Mouse (Mus musculus) forebrain, postnatal 0 days (tissue): ENCODE data around the gene Kcng1. TPM values are rescaled to one million over a fixed set of nuclear protein-coding genes. Genes with fewer than 3 reads are reported as not detected.

Source experiments
- ATAC-seq: fragments of 200-750 bp; cut with Nextera tagmentation; 2 replicates; pipeline ENCODE4 v1.8.0; 2017; ENCODE audit warnings: mild to moderate bottlenecking, moderate library complexity
- DNase-seq: peaks from one replicate; pipeline ENCODE4 v3.0.0-alpha.2; 2015
- H3K27ac ChIP-seq: fragments of 300-500 bp; sonication (generic); 2 replicates; pipeline ENCODE4 v1.5.1; 2014; ENCODE audit warnings: low read depth, mild to moderate bottlenecking, antibody characterized with exemption, low read length, moderate library complexity, mixed read lengths
- H3K27me3 ChIP-seq: fragments of 300-500 bp; sonication (generic); 2 replicates; pipeline ENCODE4 v1.6.1; 2014; ENCODE audit warnings: mild to moderate bottlenecking, low read length, mixed read lengths; ENCODE audit not compliant: insufficient read depth
- H3K36me3 ChIP-seq: fragments of 300-500 bp; sonication (generic); 2 replicates; pipeline ENCODE4 v1.6.1; 2014; ENCODE audit warnings: mild to moderate bottlenecking, moderate library complexity; ENCODE audit not compliant: insufficient read depth
- H3K4me1 ChIP-seq: fragments of 300-500 bp; sonication (generic); 2 replicates; pipeline ENCODE4 v1.6.1; 2014; ENCODE audit warnings: antibody characterized with exemption; ENCODE audit not compliant: insufficient read depth
- H3K4me2 ChIP-seq: fragments of 300-500 bp; sonication (generic); 2 replicates; pipeline ENCODE4 v1.6.1; 2014; ENCODE audit warnings: low read depth, mild to moderate bottlenecking, moderate library complexity
- H3K4me3 ChIP-seq: fragments of 300-500 bp; sonication (generic); 2 replicates; pipeline ENCODE4 v1.5.1; 2014; ENCODE audit warnings: low read depth, low read length, mixed read lengths
- H3K9ac ChIP-seq: fragments of 300-500 bp; sonication (generic); 2 replicates; pipeline ENCODE4 v1.6.1; 2014; ENCODE audit warnings: mild to moderate bottlenecking
- H3K9me3 ChIP-seq: fragments of 300-500 bp; sonication (generic); 2 replicates; pipeline ENCODE4 v1.6.1; 2016; ENCODE audit warnings: low read length
- CTCF ChIP-seq: sonication (generic); IDR thresholded peaks from 2 replicates; pipeline ENCODE4 v1.5.1; 2016; ENCODE audit warnings: antibody characterized with exemption, control low read depth, low read depth
- WGBS: fragments of 180-500 bp; shearing (Covaris S2); extraction: QIAGEN DNeasy Blood & Tissue Kit; methylation state at CpG from one replicate; pipeline ENCODE4 v1.1.7; 2014; 5-methylcytosine and 5-hydroxymethylcytosine counted together
- polyA plus RNA-seq: library from polyadenylated mRNA; unstranded; fragments of >200 nt; fragmentation: Nextera tagmentation; extraction: Ambion mirVana; gene quantifications from 2 replicates; pipeline ENCODE4 v1.2.1, GENCODE M21; 2015
- total RNA-seq: library from RNA; depleted of rRNA; stranded (reverse); fragments of >200 nt; gene quantifications from 2 replicates; pipeline ENCODE4 v1.2.3, GENCODE M21; 2014

Gene Kcng1
- total and polyA plus RNA-seq, 2 experiments from 2014 or later = 2.6 to 8.2 TPM

DNA sequence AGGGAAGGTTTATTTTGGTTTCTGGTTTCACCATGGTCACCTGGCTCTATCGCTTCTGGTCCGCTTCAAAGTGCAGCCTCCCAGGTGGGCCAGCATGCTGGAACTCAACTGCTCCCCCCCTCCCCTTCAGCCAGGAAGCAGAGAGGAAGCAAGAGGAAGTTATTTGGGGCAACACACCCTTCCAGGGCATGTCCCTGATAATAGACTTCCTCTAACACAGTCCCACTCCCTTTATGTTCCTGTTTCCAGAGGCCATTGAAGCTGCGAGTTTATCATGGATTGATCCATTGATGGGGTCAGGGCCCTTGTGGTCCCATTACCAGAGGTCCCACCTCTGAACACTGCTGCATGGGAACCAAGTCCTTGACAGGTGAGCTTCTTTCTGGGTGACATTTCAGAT lies 21.4 kb downstream of the Kcng1 start:
- 88% methylated on average over 3 of the region's 3 CpGs for WGBS
- Histone ChIP-seq H3K9ac (no peak overlapping the region), H3K4me3 (no peak overlapping the region), H3K36me3 (peaks cover 2% of the 10 kb centered on the region; the same call in 1 of the 2 replicates), H3K27ac (no peak overlapping the region), H3K27me3 (no peaks in the 10 kb centered on the region), H3K4me1 (no peaks in the 10 kb centered on the region), H3K9me3 (no peaks in the 10 kb centered on the region), H3K4me2 (no peak overlapping the region)
- DNase-seq (no peak), ATAC-seq (no peak)
- TF ChIP-seq CTCF = no peak

- H3K9ac ChIP-seq = no peak overlapping the region
- no peak for TF ChIP-seq CTCF
- H3K4me1 ChIP-seq = peaks cover under 1% of the 10 kb centered on the region; the same call in 1 of the 2 replicates
- DNase-seq (no peak), ATAC-seq (no peak)
- WGBS = 86% methylated on average over 8 of the region's 8 CpGs
- peaks cover 2% of the 10 kb centered on the region; the same call in 1 of the 2 replicates for H3K36me3 ChIP-seq
- H3K4me3 ChIP-seq = no peak overlapping the region
- H3K27me3 ChIP-seq = no peaks in the 10 kb centered on the region
- no peak overlapping the region for H3K4me2 ChIP-seq
- no peaks in the 10 kb centered on the region for H3K9me3 ChIP-seq
- H3K27ac ChIP-seq = no peak overlapping the region
These were observed 22.5 kb downstream of the Kcng1 start for GRCm38 (mm10) chr2:168259046-168259445.

- Histone ChIP-seq H3K4me3 (no peak overlapping the region), H3K4me1 (peaks cover 3% of the 10 kb centered on the region; the same call in 1 of the 2 replicates), H3K4me2 (no peak overlapping the region), H3K27ac (no peak overlapping the region), H3K9ac (no peak overlapping the region), H3K27me3 (no peaks in the 10 kb centered on the region), H3K9me3 (no peaks in the 10 kb centered on the region), H3K36me3 (peaks cover 2% of the 10 kb centered on the region; the same call in 1 of the 2 replicates)
- DNase-seq (no peak), ATAC-seq (no peak)
- no peak for TF ChIP-seq CTCF
- WGBS = 92% methylated on average over 4 of the region's 4 CpGs
These were observed 24.3 kb downstream of the Kcng1 start for GRCm38 (mm10) chr2:168257188-168257587.

DNA sequence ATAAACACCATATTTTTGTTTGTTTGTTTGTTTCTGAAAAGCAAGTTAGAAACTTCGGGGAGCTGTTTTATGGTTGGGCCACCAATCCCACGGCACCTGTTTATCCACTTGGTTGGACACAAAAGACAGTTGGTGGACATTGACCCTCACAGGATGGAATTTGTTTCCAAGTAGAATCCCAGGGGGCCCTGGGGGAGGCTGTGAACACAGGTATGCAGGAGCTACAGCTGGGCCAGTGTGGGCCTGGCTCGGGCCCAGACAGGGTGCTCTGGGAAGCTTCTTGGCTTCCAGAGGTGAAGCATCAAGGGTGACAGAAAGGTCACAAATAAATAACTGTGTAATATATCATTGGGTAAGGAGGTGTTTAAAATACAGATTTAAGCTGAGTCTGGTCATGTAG lies 25.0 kb downstream of the Kcng1 start:
- H3K4me3 ChIP-seq = no peak overlapping the region
- peaks cover 3% of the 10 kb centered on the region; the same call in 1 of the 2 replicates for H3K4me1 ChIP-seq
- H3K27ac ChIP-seq = no peak overlapping the region
- no peaks in the 10 kb centered on the region for H3K9me3 ChIP-seq
- H3K4me2 ChIP-seq = no peak overlapping the region
- peaks cover 2% of the 10 kb centered on the region; the same call in 1 of the 2 replicates for H3K36me3 ChIP-seq
- no peak for TF ChIP-seq CTCF
- no peaks in the 10 kb centered on the region for H3K27me3 ChIP-seq
- H3K9ac ChIP-seq = no peak overlapping the region
- DNase-seq (no peak), ATAC-seq (no peak)
- WGBS = 85% methylated on average over 3 of the region's 3 CpGs

DNA sequence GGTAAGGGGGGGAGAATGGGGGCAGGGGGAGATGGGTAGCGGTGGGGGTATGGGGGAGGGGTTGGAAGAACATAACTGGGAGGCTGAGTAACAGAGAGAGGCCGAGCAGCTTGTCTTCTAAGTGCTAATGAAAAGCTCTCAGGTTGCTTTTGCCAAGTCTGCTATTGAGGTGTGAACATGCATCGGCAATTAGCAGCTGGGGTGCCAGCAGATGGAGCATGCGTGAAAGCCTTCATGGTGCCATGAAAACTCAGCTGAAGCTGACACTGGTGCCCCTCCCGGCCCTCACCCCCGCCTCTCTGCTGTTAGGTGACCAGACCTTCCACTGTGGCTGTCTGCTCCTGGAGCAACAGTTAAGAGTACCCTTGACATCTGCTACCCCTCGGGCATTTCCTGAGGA lies 27.7 kb downstream of the Kcng1 start:
- TF ChIP-seq CTCF = peak; percentile 36; the same call in 1 of the 2 replicates
- Histone ChIP-seq H3K27me3 (no peaks in the 10 kb centered on the region), H3K4me2 (no peak overlapping the region), H3K4me3 (no peak overlapping the region), H3K36me3 (no peaks in the 10 kb centered on the region), H3K9me3 (no peaks in the 10 kb centered on the region), H3K27ac (peak overlapping the region; percentile 50), H3K9ac (no peak overlapping the region), H3K4me1 (peaks cover 3% of the 10 kb centered on the region; the same call in 1 of the 2 replicates)
- ATAC-seq (peak; percentile 72), DNase-seq (peak; percentile 88)
- WGBS = 29% methylated on average over 7 of the region's 7 CpGs

DNA sequence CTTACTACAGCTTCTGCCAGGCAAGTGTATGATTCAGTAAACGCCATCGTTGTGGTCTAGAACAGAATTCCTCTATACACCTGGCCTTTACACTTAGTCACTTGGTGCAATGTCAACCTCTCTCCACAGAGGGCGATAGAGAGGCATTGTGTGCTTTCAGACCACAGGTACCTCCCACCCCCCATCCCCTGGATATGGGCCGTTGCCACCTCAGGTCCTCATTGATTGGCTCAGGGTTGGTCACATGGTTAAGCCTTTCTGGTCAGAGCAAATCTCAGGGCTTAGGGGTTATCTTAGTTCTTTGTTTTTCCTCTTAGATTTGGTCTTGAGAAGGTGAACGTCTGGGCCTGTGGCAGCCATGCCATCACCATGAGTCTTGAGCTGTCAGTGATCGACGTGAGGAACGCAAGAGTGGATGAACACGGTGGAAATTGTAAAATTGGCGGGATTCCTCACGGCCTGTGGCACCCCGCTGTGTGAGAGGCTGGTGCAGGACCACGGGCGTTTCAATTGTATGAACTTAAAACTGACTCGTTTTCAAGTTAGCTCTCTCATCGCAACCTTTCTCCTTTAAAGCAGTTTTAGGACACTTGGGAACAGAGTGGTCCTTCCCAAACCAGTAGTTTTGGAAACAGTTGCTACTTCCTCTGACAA lies 28.8 kb downstream of the Kcng1 start:
- WGBS = 11% methylated on average over 16 of the region's 16 CpGs
- no peaks in the 10 kb centered on the region for H3K9me3 ChIP-seq
- H3K4me3 ChIP-seq = no peak overlapping the region
- TF ChIP-seq CTCF = peak; percentile 77
- no peak overlapping the region for H3K9ac ChIP-seq
- no peaks in the 10 kb centered on the region for H3K27me3 ChIP-seq
- ATAC-seq (no peak), DNase-seq (peak; percentile 66)
- H3K36me3 ChIP-seq = no peaks in the 10 kb centered on the region
- peaks cover 6% of the 10 kb centered on the region; the same call in 1 of the 2 replicates for H3K4me1 ChIP-seq
- 0 out of 2 replicates have a peak overlapping the region, but pooled peaks have one; percentile 15 for H3K27ac ChIP-seq
- H3K4me2 ChIP-seq = no peak overlapping the region

DNA sequence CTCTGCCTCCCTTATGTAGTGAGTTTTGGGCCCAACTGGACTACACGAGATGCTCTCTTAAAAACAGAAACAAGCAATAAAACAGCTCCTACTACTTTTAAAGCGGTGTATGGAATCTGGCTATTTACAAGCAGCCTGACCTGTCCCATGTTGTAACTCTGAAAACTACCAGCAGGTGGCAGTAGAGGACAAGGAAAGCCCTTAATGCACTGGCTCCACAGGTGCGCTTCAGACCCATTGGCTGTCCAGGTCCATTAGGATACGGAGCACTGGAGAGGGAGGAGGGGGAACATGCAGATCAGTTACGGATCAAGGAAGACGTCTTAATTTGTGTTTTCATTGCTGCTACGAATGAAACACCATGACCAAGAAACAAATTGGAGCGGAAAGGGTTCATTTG lies 31.3 kb downstream of the Kcng1 start:
- Histone ChIP-seq H3K9me3 (no peaks in the 10 kb centered on the region), H3K36me3 (no peaks in the 10 kb centered on the region), H3K4me2 (no peak overlapping the region), H3K9ac (no peak overlapping the region), H3K4me3 (no peak overlapping the region), H3K27ac (no peak overlapping the region), H3K27me3 (no peaks in the 10 kb centered on the region), H3K4me1 (peaks cover 6% of the 10 kb centered on the region; the same call in 1 of the 2 replicates)
- ATAC-seq (peak; percentile 21; the same call in 1 of the 2 replicates), DNase-seq (peak; percentile 95)
- WGBS = 13% methylated on average over 8 of the region's 8 CpGs
- peak; percentile 98 for TF ChIP-seq CTCF
